Mouse (Mus musculus): ENCODE results near the gene Hist2h2ac. TPM values are rescaled to one million over a fixed set of nuclear protein-coding genes. Genes with fewer than 3 reads are reported as not detected.

The Hist2h2ac gene
- total RNA-seq, 2 experiments from 2014 or later, result 424 to 490 TPM

Other genes with a start within 250 kb of the Hist2h2ac start
- 10 to 100 TPM; 51.4 to 57.8 TPM for gene Plekho1, start 224.9 kb downstream of the Hist2h2ac start, total RNA-seq (2023)
- 10 to 100 TPM; 13.5 to 17.9 TPM for gene Vps45, start 162.4 kb downstream of the Hist2h2ac start, total RNA-seq (2023)
- 10 to 100 TPM; 15.9 to 17.8 TPM for gene Otud7b, start 116.4 kb downstream of the Hist2h2ac start, total RNA-seq (2023)
- gene Mtmr11, start 58.9 kb downstream of the Hist2h2ac start, total RNA-seq (2023), result not detected
- gene Sf3b4, start 48.5 kb downstream of the Hist2h2ac start, total RNA-seq (2023), result 10 to 100 TPM; 39.0 to 40.5 TPM
- under 1 TPM; 0.42 to 0.75 TPM for gene Sv2a, start 39.7 kb downstream of the Hist2h2ac start, total RNA-seq (2023)
- gene Bola1, start 1.2 kb downstream of the Hist2h2ac start, total RNA-seq (2023), result 10 to 100 TPM in 1 of 2 experiments, 1 to 10 TPM in 1; 5.7 to 11.1 TPM
- gene Hist2h2ab, start 1.0 kb downstream of the Hist2h2ac start, total RNA-seq (2023), result 10 to 100 TPM; 20.9 to 23.1 TPM
- gene Hist2h2be, start 239 bp upstream of the Hist2h2ac start, total RNA-seq (2023), result 1 to 10 TPM; 3.7 to 6.5 TPM
- gene Hist2h3c2, start 18.2 kb upstream of the Hist2h2ac start, total RNA-seq (2023), result 100 to 1,000 TPM; 496 to 503 TPM
- gene Hist2h2aa2, start 19.4 kb upstream of the Hist2h2ac start, total RNA-seq (2023), result 1,000 to 10,000 TPM; 3,196 to 3,522 TPM
- gene Hist2h2aa1, start 24.6 kb upstream of the Hist2h2ac start, total RNA-seq (2023), result 10 to 100 TPM in 1 of 2 experiments, 1 to 10 TPM in 1; 6.3 to 13.0 TPM
- not detected for gene Hist2h3c1, start 25.8 kb upstream of the Hist2h2ac start, total RNA-seq (2023)
- 100 to 1,000 TPM; 251 to 296 TPM for gene Hist2h4, start 42.4 kb upstream of the Hist2h2ac start, total RNA-seq (2023)
- gene Hist2h3b, start 47.8 kb upstream of the Hist2h2ac start, total RNA-seq (2023), result 1,000 to 10,000 TPM; 2,401 to 2,465 TPM
- gene Hist2h2bb, start 48.9 kb upstream of the Hist2h2ac start, total RNA-seq (2023), result 1,000 to 10,000 TPM; 1,933 to 2,040 TPM
- gene Fcgr1, start 73.1 kb upstream of the Hist2h2ac start, total RNA-seq (2023), result 1 to 10 TPM; 3.4 to 4.2 TPM
- gene BC107364, start 231.4 kb upstream of the Hist2h2ac start, total RNA-seq (2023), result not detected

Data from neutrophil, adult 83 days (primary cell).